Mouse (Mus musculus) C3H10T1/2 (cell line): Measurements from ENCODE around the gene Htr2b. TPM values are rescaled to one million over a fixed set of nuclear protein-coding genes. Genes with fewer than 3 reads are reported as not detected.

Experiments
- polyA plus RNA-seq, 2 experiments: library from polyadenylated mRNA; unstranded; fragments of >200 nt; fragmentation: generic; extraction: Trizol; gene quantifications; one replicate each; pipeline ENCODE4 v1.2.1; 2012; ENCODE audit warnings: missing spikeins in 2 of 2

Gene Htr2b
- under 1 TPM in 1 of 2 experiments, not detected in 1; 0.07 TPM for polyA plus RNA-seq

GRCm38 (mm10) chr1:86111779-86112178 is at the start of gene Htr2b:
TSS of gene Htr2b (minus strand) at chr1:86111970.

GRCm38 (mm10) chr1:86154133-86154823 is 42.5 kb upstream of the Htr2b start, which contains the start of gene Armc9:
TSS of gene Armc9 (plus strand) at chr1:86154780.

GRCm38 (mm10) chr1:86133337-86133736 is 21.6 kb upstream of the Htr2b start, which contains the start of gene Gm21972:
TSS of gene Gm21972 (plus strand) at chr1:86133637.

GRCm38 (mm10) chr1:86064271-86064991 is 47.3 kb downstream of the Htr2b start, which contains the start of gene Psmd1:
TSS of gene Psmd1 (plus strand) at chr1:86064387.

Other genes starting within 250 kb of the Htr2b start
- gene Itm2c, start 217.7 kb downstream of the Htr2b start, polyA plus RNA-seq: 100 to 1,000 TPM in 1 of 2 experiments, 10 to 100 TPM in 1; 49.0 to 235 TPM
- under 1 TPM in 1 of 2 experiments, not detected in 1; 0.05 TPM for gene 4933407L21Rik, start 183.5 kb downstream of the Htr2b start, polyA plus RNA-seq
- gene Gpr55, start 151.0 kb downstream of the Htr2b start, polyA plus RNA-seq: not detected
- gene Spata3, start 95.2 kb downstream of the Htr2b start, polyA plus RNA-seq: not detected
- gene 2810459M11Rik, start 66.1 kb downstream of the Htr2b start, polyA plus RNA-seq: not detected
- gene Psmd1, start 47.6 kb downstream of the Htr2b start, polyA plus RNA-seq: 10 to 100 TPM; 22.9 to 62.4 TPM
- under 1 TPM; 0.25 to 0.85 TPM for gene Gm21972, start 21.7 kb upstream of the Htr2b start, polyA plus RNA-seq
- 10 to 100 TPM in 1 of 2 experiments, 1 to 10 TPM in 1; 3.9 to 11.2 TPM for gene Armc9, start 42.8 kb upstream of the Htr2b start, polyA plus RNA-seq
- not detected for gene B3gnt7, start 190.9 kb upstream of the Htr2b start, polyA plus RNA-seq
- gene Ncl, start 247.4 kb upstream of the Htr2b start, polyA plus RNA-seq: 100 to 1,000 TPM in 1 of 2 experiments, 10 to 100 TPM in 1; 69.8 to 102 TPM